Mouse (Mus musculus) limb, embryonic 15.5 days (tissue): ENCODE results near the gene Sspo. TPM values are rescaled to one million over a fixed set of nuclear protein-coding genes. Genes with fewer than 3 reads are reported as not detected.

Experiments used
- microRNA-seq: library from miRNA; unstranded; fragments of <30 nt; microRNA quantifications from one replicate; pipeline ENCODE4, GENCODE M21; 2016
- polyA plus RNA-seq: library from polyadenylated mRNA; unstranded; fragments of >200 nt; fragmentation: Nextera tagmentation; extraction: Ambion mirVana; gene quantifications from 2 replicates; pipeline ENCODE4 v1.2.1, GENCODE M21; 2015

The Sspo gene
- polyA plus RNA-seq, 1 experiment from 2014 or later: 0.31 TPM

Small RNA genes within 50 kb of the gene (microRNA-seq; reads per million reads assigned to microRNA genes)
- gene Gm24325: not detected

Other genes starting within 250 kb of the Sspo start
- gene Krba1, start 52.6 kb upstream of the Sspo start, polyA plus RNA-seq: 17.5 and 20.8 TPM in 2 replicates
- gene Zfp467, start 2.4 kb upstream of the Sspo start, polyA plus RNA-seq: 23.6 and 25.4 TPM in 2 replicates
- gene Atp6v0e2, start 89.4 kb downstream of the Sspo start, polyA plus RNA-seq: 12.2 and 13.7 TPM in 2 replicates
- 9.9 and 10.8 TPM in 2 replicates for gene Lrrc61, start 106.6 kb downstream of the Sspo start, polyA plus RNA-seq
- 24.8 and 30.5 TPM in 2 replicates for gene Rarres2, start 124.6 kb downstream of the Sspo start, polyA plus RNA-seq
- not detected in 2 replicates for gene Gm45021, start 141.4 kb downstream of the Sspo start, polyA plus RNA-seq
- 21.0 and 23.9 TPM in 2 replicates for gene Repin1, start 145.7 kb downstream of the Sspo start, polyA plus RNA-seq
- 0.79 and 1.1 TPM in 2 replicates for gene Gm44965, start 145.7 kb downstream of the Sspo start, polyA plus RNA-seq
- gene Zfp775, start 153.8 kb downstream of the Sspo start, polyA plus RNA-seq: 5.1 and 5.4 TPM in 2 replicates
- gene AI854703, start 178.5 kb downstream of the Sspo start, polyA plus RNA-seq: 0.99 and 1.2 TPM in 2 replicates
- 1.4 and 1.5 TPM in 2 replicates for gene Gimap8, start 199.0 kb downstream of the Sspo start, polyA plus RNA-seq
- 6.9 and 7.5 TPM in 2 replicates for gene Gimap9, start 227.9 kb downstream of the Sspo start, polyA plus RNA-seq
- 17.5 and 20.6 TPM in 2 replicates for gene Gimap4, start 236.3 kb downstream of the Sspo start, polyA plus RNA-seq